Mouse (Mus musculus) myocyte (in vitro differentiated cells): ENCODE measurements around the gene Setd1b. TPM values are rescaled to one million over a fixed set of nuclear protein-coding genes. Genes with fewer than 3 reads are reported as not detected.

Source experiments
- H3K27me3 ChIP-seq: one replicate; pipeline ENCODE4 v1.6.1; 2011; ENCODE audit not compliant: control insufficient read depth, insufficient read depth, insufficient read length
- H3K36me3 ChIP-seq: one replicate; pipeline ENCODE4 v1.6.1; 2011; ENCODE audit not compliant: control insufficient read depth, insufficient read depth
- H3K4me2 ChIP-seq: one replicate; pipeline ENCODE4 v1.6.1; 2011; ENCODE audit warnings: low read depth, control low read depth
- H3K4me3 ChIP-seq: one replicate; pipeline ENCODE4 v1.5.1; 2011; ENCODE audit warnings: mild to moderate bottlenecking, control low read depth, moderate library complexity
- H3K79me2 ChIP-seq: one replicate; pipeline ENCODE4 v1.6.1; 2011; ENCODE audit not compliant: control insufficient read depth, insufficient read depth
- H3ac ChIP-seq: one replicate; pipeline ENCODE4 v1.6.1; 2011; ENCODE audit not compliant: control insufficient read depth, insufficient read length
- CEBPB ChIP-seq: IDR thresholded peaks from 2 replicates; pipeline ENCODE4 v1.6.1; 2011; ENCODE audit warnings: mild to moderate bottlenecking, moderate library complexity; ENCODE audit not compliant: poor library complexity, insufficient read depth, severe bottlenecking
- E2F4 ChIP-seq: IDR thresholded peaks from one replicate; pipeline ENCODE4 v1.6.1; 2011; ENCODE audit warnings: mild to moderate bottlenecking, control low read depth, moderate library complexity; ENCODE audit not compliant: insufficient read depth
- MAX ChIP-seq: IDR thresholded peaks from one replicate; pipeline ENCODE4 v1.6.1; 2011; ENCODE audit warnings: low read depth, mild to moderate bottlenecking, control low read depth
- MYOD1 ChIP-seq, 3 experiments: IDR thresholded peaks; one replicate each; pipeline ENCODE4 v1.6.1; 2011; ENCODE audit warnings: control low read depth in 2 of 3, low read depth in 2 of 3, mild to moderate bottlenecking in 2 of 3, moderate library complexity in 1 of 3; ENCODE audit not compliant: insufficient read length in 2 of 3, control insufficient read depth in 1 of 3
- MYOG ChIP-seq, 3 experiments: IDR thresholded peaks; one replicate each; pipeline ENCODE4 v1.6.1; 2011; ENCODE audit warnings: control low read depth in 2 of 3, low read depth in 2 of 3, mild to moderate bottlenecking in 2 of 3; ENCODE audit not compliant: insufficient read length in 2 of 3, control insufficient read depth in 1 of 3, insufficient read depth in 1 of 3
- POLR2A ChIP-seq: IDR thresholded peaks from one replicate; pipeline ENCODE4 v1.6.1; 2011; ENCODE audit warnings: low read depth, mild to moderate bottlenecking, control low read depth, moderate library complexity; ENCODE audit not compliant: insufficient read length
- POLR2AphosphoS2 ChIP-seq: IDR thresholded peaks from one replicate; pipeline ENCODE4 v1.6.1; 2011; ENCODE audit warnings: low read depth, control low read depth; ENCODE audit not compliant: insufficient read length
- REST ChIP-seq: IDR thresholded peaks from one replicate; pipeline ENCODE4 v1.6.1; 2011; ENCODE audit warnings: mild to moderate bottlenecking, control low read depth, moderate library complexity; ENCODE audit not compliant: insufficient read depth, insufficient read length
- TCF12 ChIP-seq: IDR thresholded peaks from one replicate; pipeline ENCODE4 v1.6.1; 2011; ENCODE audit warnings: mild to moderate bottlenecking, control low read depth; ENCODE audit not compliant: poor library complexity, insufficient read depth, severe bottlenecking
- TCF3 ChIP-seq: IDR thresholded peaks from one replicate; pipeline ENCODE4 v1.6.1; 2011; ENCODE audit warnings: low read depth, control low read depth; ENCODE audit not compliant: insufficient read length
- USF1 ChIP-seq: IDR thresholded peaks from one replicate; pipeline ENCODE4 v1.6.1; 2011; ENCODE audit warnings: low read depth, mild to moderate bottlenecking, control low read depth, moderate library complexity
- polyA plus RNA-seq: library from polyadenylated mRNA; unstranded; fragments of >200 nt; fragmentation: generic; extraction: Trizol; gene quantifications from one replicate; pipeline ENCODE4 v1.2.1, GENCODE M21; 2012; ENCODE audit warnings: missing spikeins

Setd1b gene
- 5.4 TPM for polyA plus RNA-seq

DNA sequence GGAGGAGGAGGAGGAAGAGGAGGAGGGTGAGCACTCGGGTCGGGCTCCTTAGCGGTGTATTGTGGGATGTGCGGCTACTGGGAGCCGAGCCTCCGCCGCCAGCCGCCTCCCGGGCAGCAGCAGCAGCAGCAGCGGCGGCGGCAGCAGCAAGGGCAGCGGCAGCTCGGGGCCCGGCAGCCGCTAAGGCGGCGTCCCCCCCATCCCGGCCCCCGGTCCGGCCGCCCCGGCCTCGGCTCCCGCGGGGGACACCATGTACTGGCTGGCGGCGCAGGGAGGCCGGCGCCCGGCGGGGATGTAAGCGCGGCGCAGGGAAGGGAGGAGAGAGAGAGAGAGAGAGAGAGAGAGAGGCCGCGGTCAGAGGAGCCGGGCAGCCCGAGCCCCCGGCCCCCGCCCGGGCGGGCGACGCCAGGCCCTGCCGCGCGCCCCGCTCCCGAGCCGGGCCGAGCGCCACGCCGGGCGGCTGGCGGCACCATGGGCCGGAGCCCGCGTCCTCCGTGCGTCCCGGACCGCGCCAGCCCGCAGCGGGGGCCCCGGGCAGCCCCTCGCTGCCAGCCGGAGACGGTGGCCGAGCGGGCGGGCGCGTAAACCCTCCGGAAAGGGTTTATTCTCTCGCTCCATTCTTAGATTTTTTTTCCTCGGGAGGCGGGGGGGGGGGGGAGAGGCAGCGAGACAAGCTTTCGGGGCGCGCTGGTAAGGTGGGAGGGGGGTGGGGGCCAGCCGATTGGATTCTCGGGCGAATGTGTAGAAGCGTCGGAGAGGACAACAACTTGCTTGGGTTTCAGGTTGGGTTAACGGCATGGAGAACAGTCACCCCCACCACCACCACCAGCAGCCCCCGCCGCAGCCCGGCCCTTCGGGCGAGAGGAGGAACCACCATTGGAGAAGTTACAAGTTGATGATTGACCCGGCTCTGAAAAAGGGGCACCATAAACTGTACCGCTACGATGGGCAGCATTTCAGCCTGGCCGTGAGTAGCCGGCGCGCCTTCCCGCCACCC is at the start of gene Setd1b:
Gene Setd1b (plus strand): TSS at position 33 of the 997 bp plus-strand sequence.
- TF ChIP-seq TCF12 (no peak), E2F4 (no peak), MAX (no peak), CEBPB (no peak), POLR2A (peak; percentile 68), MYOG (IDR thresholded peaks at IDR 0.05; ENCODE audit: control insufficient read depth in 1 of 3, insufficient read depth in 1 of 3, insufficient read length in 2 of 3, low read depth in 2 of 3) (no peak), REST (no peak), POLR2AphosphoS2 (peak; percentile 72), USF1 (no peak), MYOD1 (IDR thresholded peaks at IDR 0.05; ENCODE audit: control insufficient read depth in 1 of 3, insufficient read length in 2 of 3, low read depth in 2 of 3) (no peak)
- Histone ChIP-seq H3K4me2 (peak within 1 kb of the TSS; percentile 97), H3K4me3 (peak within 1 kb of the TSS; percentile 75), H3K27me3 (no peaks in the 10 kb centered on the region), H3K79me2 (peaks cover 35% of the 10 kb centered on the region), H3K36me3 (peaks cover 3% of the 10 kb centered on the region), H3ac (peak within 1 kb of the TSS; percentile 98)

DNA sequence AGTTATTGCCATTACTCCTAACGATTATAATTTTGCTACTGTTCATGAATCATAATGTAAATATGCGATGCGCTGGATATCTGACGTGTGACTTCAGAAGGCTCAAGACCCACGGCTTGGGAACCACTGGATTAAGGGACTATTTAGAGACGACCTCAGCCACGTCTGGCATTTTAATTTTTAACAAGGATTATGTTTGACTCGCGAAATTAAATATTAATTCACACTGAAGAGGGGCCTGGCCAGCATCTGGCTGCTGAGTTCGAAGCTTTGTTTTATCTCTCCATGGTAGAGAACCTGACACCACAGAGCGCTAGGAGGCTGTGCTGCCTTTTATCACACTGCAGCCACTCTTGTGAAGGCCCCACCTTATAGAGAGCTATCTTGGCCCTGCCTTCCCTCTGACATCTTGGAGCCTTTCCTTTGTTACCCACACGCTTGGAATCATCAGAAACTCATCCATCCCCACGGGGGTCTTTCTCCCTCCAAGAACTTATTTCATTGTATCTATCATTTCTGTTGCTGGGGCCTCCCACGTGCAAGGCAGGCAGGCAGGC is 48.8 kb upstream of the Setd1b start:
- no peaks in the 10 kb centered on the region for H3K27me3 ChIP-seq
- H3K4me3 ChIP-seq, result no peak overlapping the region
- TF ChIP-seq MYOD1 (IDR thresholded peaks at IDR 0.05; ENCODE audit: control insufficient read depth in 1 of 3, insufficient read length in 2 of 3, low read depth in 2 of 3) (no peak), TCF12 (no peak), MYOG (IDR thresholded peaks at IDR 0.05; ENCODE audit: control insufficient read depth in 1 of 3, insufficient read depth in 1 of 3, insufficient read length in 2 of 3, low read depth in 2 of 3) (no peak), TCF3 (no peak), E2F4 (no peak), CEBPB (no peak), MAX (no peak), USF1 (no peak), REST (no peak), POLR2A (no peak)
- H3K36me3 ChIP-seq, result peaks cover 6% of the 10 kb centered on the region
- no peak overlapping the region for H3K4me2 ChIP-seq
- H3K79me2 ChIP-seq, result peaks cover 3% of the 10 kb centered on the region
- H3ac ChIP-seq, result no peak overlapping the region

DNA sequence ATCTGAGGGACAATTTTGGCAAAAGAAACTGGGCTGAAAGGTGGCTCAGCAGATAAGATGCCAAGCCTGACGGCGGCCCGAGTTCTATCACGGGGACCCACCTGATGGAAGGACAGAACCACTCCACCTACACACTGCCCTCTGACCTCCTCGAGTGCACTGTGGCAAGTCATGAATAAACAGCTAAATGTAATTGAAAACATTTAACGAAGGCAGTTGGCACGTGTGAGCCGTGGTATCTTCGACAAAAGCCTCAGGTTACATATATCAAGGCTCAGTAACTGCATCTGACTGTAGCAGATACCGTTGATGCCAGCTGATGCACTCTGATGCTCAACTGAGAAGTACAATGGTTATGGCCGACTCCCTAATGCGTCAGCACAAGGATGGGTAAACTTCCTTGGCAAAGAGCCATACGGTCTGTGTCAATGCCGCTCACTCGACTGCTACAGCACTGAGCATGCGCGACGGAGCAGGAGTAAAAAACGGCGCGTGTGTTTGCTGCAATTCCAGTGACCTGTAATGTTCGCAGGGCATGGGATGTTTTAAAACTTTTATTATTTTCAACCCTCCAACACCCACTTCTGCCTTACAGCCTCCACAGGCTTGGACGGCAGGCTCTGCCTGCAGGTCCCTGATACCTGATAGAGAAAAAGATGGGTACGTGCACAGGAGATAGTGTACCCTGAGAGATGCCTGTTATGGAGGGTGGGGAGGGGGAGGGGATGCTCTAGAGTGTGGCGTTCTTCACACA is 47.6 kb upstream of the Setd1b start:
- Histone ChIP-seq H3K79me2 (peaks cover 3% of the 10 kb centered on the region), H3K36me3 (peaks cover 8% of the 10 kb centered on the region), H3ac (no peak overlapping the region), H3K27me3 (no peaks in the 10 kb centered on the region), H3K4me2 (no peak overlapping the region), H3K4me3 (no peak overlapping the region)
- TF ChIP-seq TCF12 (no peak), CEBPB (no peak), MYOG (IDR thresholded peaks at IDR 0.05; ENCODE audit: control insufficient read depth in 1 of 3, insufficient read depth in 1 of 3, insufficient read length in 2 of 3, low read depth in 2 of 3) (no peak), MAX (no peak)

DNA sequence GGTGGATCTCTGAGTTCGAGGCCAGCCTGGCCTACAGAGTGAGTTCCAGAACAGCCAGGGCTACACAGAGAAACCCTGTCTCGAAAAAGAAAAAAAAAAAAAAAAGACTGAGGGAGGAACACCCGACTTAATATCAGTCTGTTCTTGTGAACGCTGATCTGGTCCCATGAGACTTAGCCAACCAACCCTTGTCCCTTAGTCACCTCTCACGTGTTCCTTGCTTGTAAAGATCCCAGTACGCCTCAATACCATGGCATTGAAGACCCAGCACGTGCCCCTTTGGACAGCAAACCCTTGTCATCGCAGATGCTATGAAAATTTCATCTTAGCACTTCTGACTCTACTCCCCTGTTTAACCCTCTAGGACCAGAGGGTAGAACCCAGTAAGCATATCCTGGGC is 45.7 kb upstream of the Setd1b start:
- no peak overlapping the region for H3K4me3 ChIP-seq
- peaks cover 21% of the 10 kb centered on the region for H3K36me3 ChIP-seq
- TF ChIP-seq TCF3 (no peak), CEBPB (no peak), REST (no peak), POLR2A (no peak), E2F4 (no peak), POLR2AphosphoS2 (no peak), MYOD1 (IDR thresholded peaks at IDR 0.05; ENCODE audit: control insufficient read depth in 1 of 3, insufficient read length in 2 of 3, low read depth in 2 of 3) (no peak), USF1 (no peak), MYOG (IDR thresholded peaks at IDR 0.05; ENCODE audit: control insufficient read depth in 1 of 3, insufficient read depth in 1 of 3, insufficient read length in 2 of 3, low read depth in 2 of 3) (no peak)
- H3K27me3 ChIP-seq, result no peaks in the 10 kb centered on the region
- H3K79me2 ChIP-seq, result no peaks in the 10 kb centered on the region
- no peak overlapping the region for H3ac ChIP-seq
- H3K4me2 ChIP-seq, result peak overlapping the region; percentile 45
